Mouse (Mus musculus) gastrocnemius, postnatal 10 days (tissue): ENCODE measurements around the gene Scfd1. TPM values are rescaled to one million over a fixed set of nuclear protein-coding genes. Genes with fewer than 3 reads are reported as not detected.

Experiments used
- total RNA-seq, 2 experiments: library from RNA; stranded (reverse); gene quantifications; 2 replicates each; pipeline ENCODE4 v1.2.3; 2021

Scfd1 gene
- total RNA-seq, 2 experiments from 2014 or later: 30.7 to 30.9 TPM

Other genes starting within 250 kb of the Scfd1 start
- gene G2e3, start 29.4 kb upstream of the Scfd1 start, total RNA-seq: 1 to 10 TPM; 5.8 to 7.7 TPM
- gene Coch, start 215.8 kb downstream of the Scfd1 start, total RNA-seq: under 1 TPM; 0.09 to 0.18 TPM